Mouse (Mus musculus): Measurements from ENCODE around the gene Spata31d1a. TPM values are rescaled to one million over a fixed set of nuclear protein-coding genes. Genes with fewer than 3 reads are reported as not detected.
"Not testable (repeated sequence)": the region's sequence is repeated elsewhere in the genome, so short reads cannot be mapped to it uniquely, and the experiment has no call there.

Spata31d1a gene
- total and polyA plus RNA-seq, 2 experiments from 2014 or later: not detected

DNA sequence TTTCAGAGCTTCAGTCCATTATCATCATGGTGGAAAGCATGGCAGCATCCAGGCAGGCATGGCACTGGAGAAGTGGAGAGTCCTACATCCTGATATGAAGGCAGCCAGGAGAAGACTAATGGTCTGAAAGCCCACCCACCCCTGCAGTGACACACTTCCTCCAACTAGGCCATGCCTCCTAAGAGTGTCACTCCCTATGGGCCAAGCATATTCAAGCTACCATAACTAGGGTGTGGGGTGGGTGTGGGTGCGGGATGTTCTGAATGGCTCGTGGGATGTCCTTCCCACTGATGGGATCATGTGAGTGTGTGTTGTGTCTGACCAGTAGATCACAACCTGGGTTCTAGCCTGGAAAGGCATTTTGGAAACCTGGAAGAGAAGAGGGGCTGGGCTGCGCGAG is 23.8 kb upstream of the Spata31d1a start:
- Histone ChIP-seq H3K4me1 (ENCODE audit: control insufficient read depth, insufficient read depth) (no peaks in the 10 kb centered on the region), H3K27me3 (ENCODE audit: control insufficient read depth, insufficient read depth, low read length) (no peaks in the 10 kb centered on the region), H3K36me3 (replicated peaks; ENCODE audit: control insufficient read depth, insufficient read depth, low read length) (no peaks in the 10 kb centered on the region), H3K9me3 (replicated peaks; ENCODE audit: control insufficient read depth, low read length) (no peaks in the 10 kb centered on the region), H3K9ac (replicated peaks; ENCODE audit: low read depth, low read length) (no peak overlapping the region), H3K4me3 (ENCODE audit: low read depth, low read length) (no peak overlapping the region), H3K4me2 (ENCODE audit: low read depth, low read length) (no peak overlapping the region), H3K27ac (ENCODE audit: low read depth) (no peak overlapping the region)
- no peak for TF ChIP-seq CTCF (IDR thresholded peaks at IDR 0.05; ENCODE audit: low read depth)
- TF ChIP-seq EP300 (IDR thresholded peaks at IDR 0.05; ENCODE audit: low read depth): no peak
- no peak for ATAC-seq (ENCODE audit: insufficient read depth, low read depth)
- DNase-seq (ENCODE audit: low spot score): no peak
- WGBS: 73% methylated on average over 4 of the region's 4 CpGs

- no peak within 1 kb of the TSS for H3K4me2 ChIP-seq (ENCODE audit: low read depth, low read length)
- H3K4me3 ChIP-seq (ENCODE audit: low read depth, low read length): no peak within 1 kb of the TSS
- no peak within 1 kb of the TSS for H3K27ac ChIP-seq (ENCODE audit: low read depth)
- ATAC-seq (ENCODE audit: insufficient read depth, low read depth) (no peak), DNase-seq (ENCODE audit: low spot score) (no peak)
- H3K9ac ChIP-seq (replicated peaks; ENCODE audit: low read depth, low read length): no peak within 1 kb of the TSS
- H3K9me3 ChIP-seq (replicated peaks; ENCODE audit: control insufficient read depth, low read length): no peaks in the 10 kb centered on the region
- WGBS: 37% methylated on average over 7 of the region's 7 CpGs
- no peaks in the 10 kb centered on the region for H3K4me1 ChIP-seq (ENCODE audit: control insufficient read depth, insufficient read depth)
- no peak for TF ChIP-seq CTCF (IDR thresholded peaks at IDR 0.05; ENCODE audit: low read depth)
- TF ChIP-seq EP300 (IDR thresholded peaks at IDR 0.05; ENCODE audit: low read depth): no peak
- H3K36me3 ChIP-seq (replicated peaks; ENCODE audit: control insufficient read depth, insufficient read depth, low read length): no peaks in the 10 kb centered on the region
- 0 out of 2 replicates have a peak, but pooled peaks cover under 1% of the 10 kb centered on the region for H3K27me3 ChIP-seq (ENCODE audit: control insufficient read depth, insufficient read depth, low read length)
Observed at GRCm38 (mm10) chr13:59731652-59732051, 21.5 kb upstream of the Spata31d1a start, which contains the start of gene Spata31d1d. TSS of gene Spata31d1d (minus strand) at chr13:59731752.

- no peak overlapping the region for H3K9ac ChIP-seq (replicated peaks; ENCODE audit: low read depth, low read length)
- 0 out of 2 replicates have a peak, but pooled peaks cover 3% of the 10 kb centered on the region for H3K27me3 ChIP-seq (ENCODE audit: control insufficient read depth, insufficient read depth, low read length)
- ATAC-seq (ENCODE audit: insufficient read depth, low read depth): peak; percentile 87
- no peak overlapping the region for H3K27ac ChIP-seq (ENCODE audit: low read depth)
- H3K4me2 ChIP-seq (ENCODE audit: low read depth, low read length): no peak overlapping the region
- H3K9me3 ChIP-seq (replicated peaks; ENCODE audit: control insufficient read depth, low read length): no peaks in the 10 kb centered on the region
- 15% methylated on average over 7 of the region's 7 CpGs for WGBS
- no peaks in the 10 kb centered on the region for H3K36me3 ChIP-seq (replicated peaks; ENCODE audit: control insufficient read depth, insufficient read depth, low read length)
- peak; percentile 89 for DNase-seq (ENCODE audit: low spot score)
- no peaks in the 10 kb centered on the region; the same call in 1 of the 2 replicates for H3K4me1 ChIP-seq (ENCODE audit: control insufficient read depth, insufficient read depth)
- TF ChIP-seq EP300 (IDR thresholded peaks at IDR 0.05; ENCODE audit: low read depth): no peak
- peak; percentile 98 for TF ChIP-seq CTCF (IDR thresholded peaks at IDR 0.05; ENCODE audit: low read depth)
- no peak overlapping the region for H3K4me3 ChIP-seq (ENCODE audit: low read depth, low read length)
Observed at GRCm38 (mm10) chr13:59728378-59729093, 18.4 kb upstream of the Spata31d1a start.

DNA sequence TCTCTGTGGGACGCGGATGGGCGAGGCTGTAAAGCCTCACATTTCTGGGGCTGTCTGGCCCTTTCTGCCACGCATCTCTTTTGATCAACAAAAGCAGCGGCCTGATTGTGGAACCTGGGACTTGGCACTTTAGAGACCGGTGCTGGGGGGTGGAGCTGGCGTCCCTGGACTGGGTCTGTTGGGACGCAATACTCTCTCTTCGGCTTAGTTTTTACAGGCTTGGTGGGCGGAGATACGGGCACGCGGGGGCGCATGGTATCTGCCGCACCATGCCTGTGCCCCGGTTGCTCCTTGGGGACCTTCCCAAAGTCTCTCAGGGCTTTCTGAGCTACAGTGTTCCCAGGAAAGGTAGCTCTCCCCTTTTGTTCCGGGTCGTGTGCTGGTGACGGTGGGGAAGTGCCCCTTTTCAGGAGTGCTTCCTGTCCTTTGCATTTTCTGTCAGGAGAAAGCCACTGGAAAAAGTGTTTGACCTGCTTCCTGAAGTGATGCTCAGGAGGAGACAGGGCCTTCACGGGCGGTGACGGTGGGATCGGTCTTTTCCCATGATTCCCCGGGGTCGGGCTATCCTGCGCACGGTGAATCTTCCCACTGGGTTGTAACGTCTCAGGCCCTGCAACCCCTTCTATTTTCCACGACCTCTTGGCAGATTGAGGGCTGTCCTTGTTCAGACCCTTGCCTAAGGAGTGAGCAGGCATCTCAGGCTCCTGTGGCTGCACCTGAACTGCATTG is 16.2 kb upstream of the Spata31d1a start:
- H3K27ac ChIP-seq (ENCODE audit: low read depth): no peak overlapping the region
- H3K9ac ChIP-seq (replicated peaks; ENCODE audit: low read depth, low read length): 0 out of 2 replicates have a peak overlapping the region, but pooled peaks have one; percentile 19
- no peak for DNase-seq (ENCODE audit: low spot score)
- ATAC-seq (ENCODE audit: insufficient read depth, low read depth): no peak
- no peaks in the 10 kb centered on the region for H3K9me3 ChIP-seq (replicated peaks; ENCODE audit: control insufficient read depth, low read length)
- 0 out of 2 replicates have a peak, but pooled peaks cover 3% of the 10 kb centered on the region for H3K27me3 ChIP-seq (ENCODE audit: control insufficient read depth, insufficient read depth, low read length)
- no peaks in the 10 kb centered on the region for H3K36me3 ChIP-seq (replicated peaks; ENCODE audit: control insufficient read depth, insufficient read depth, low read length)
- H3K4me3 ChIP-seq (ENCODE audit: low read depth, low read length): peak overlapping the region; percentile 6; the same call in 1 of the 2 replicates
- 25% methylated on average over 29 of the region's 29 CpGs for WGBS
- H3K4me1 ChIP-seq (ENCODE audit: control insufficient read depth, insufficient read depth): no peaks in the 10 kb centered on the region; the same call in 1 of the 2 replicates
- TF ChIP-seq EP300 (IDR thresholded peaks at IDR 0.05; ENCODE audit: low read depth) (no peak), CTCF (IDR thresholded peaks at IDR 0.05; ENCODE audit: low read depth) (no peak)
- peak overlapping the region; percentile 42 for H3K4me2 ChIP-seq (ENCODE audit: low read depth, low read length)

GRCm38 (mm10) chr13:59722089-59722488 is 12.0 kb upstream of the Spata31d1a start:
- not testable (repeated sequence) for H3K36me3 ChIP-seq (replicated peaks; ENCODE audit: control insufficient read depth, insufficient read depth, low read length); ATAC-seq (ENCODE audit: insufficient read depth, low read depth); H3K9ac ChIP-seq (replicated peaks; ENCODE audit: low read depth, low read length); DNase-seq (ENCODE audit: low spot score); H3K4me3 ChIP-seq (ENCODE audit: low read depth, low read length); H3K27ac ChIP-seq (ENCODE audit: low read depth); H3K27me3 ChIP-seq (ENCODE audit: control insufficient read depth, insufficient read depth, low read length); H3K9me3 ChIP-seq (replicated peaks; ENCODE audit: control insufficient read depth, low read length); H3K4me2 ChIP-seq (ENCODE audit: low read depth, low read length); H3K4me1 ChIP-seq (ENCODE audit: control insufficient read depth, insufficient read depth)
- WGBS: 67% methylated on average over 1 of the region's 1 CpGs
